Mouse (Mus musculus) hindbrain, embryonic 14.5 days (tissue): ENCODE data around the gene Ugt2b1. TPM values are rescaled to one million over a fixed set of nuclear protein-coding genes. Genes with fewer than 3 reads are reported as not detected.

Source experiments
- ATAC-seq: fragments of 200-750 bp; cut with Nextera tagmentation; 2 replicates; pipeline ENCODE4 v1.8.0; 2017; ENCODE audit warnings: moderate number of reproducible peaks, mild to moderate bottlenecking, moderate TSS enrichment, moderate library complexity; ENCODE audit not compliant: low FRiP score
- DNase-seq: peaks from one replicate; pipeline ENCODE4 v3.0.0-alpha.2; 2015; ENCODE audit warnings: low spot score
- H3K27ac ChIP-seq: fragments of 300-500 bp; sonication (generic); 2 replicates; pipeline ENCODE4 v1.5.1; 2014; ENCODE audit warnings: mild to moderate bottlenecking, moderate library complexity
- H3K27me3 ChIP-seq: fragments of 300-500 bp; sonication (generic); 2 replicates; pipeline ENCODE4 v1.6.1; 2014; ENCODE audit warnings: mild to moderate bottlenecking, low read length, mixed read lengths; ENCODE audit not compliant: control insufficient read depth, insufficient read depth
- H3K36me3 ChIP-seq: fragments of 300-500 bp; sonication (generic); replicated peaks from 2 replicates; pipeline ENCODE4 v1.6.1; 2014; ENCODE audit not compliant: control insufficient read depth, insufficient read depth
- H3K4me1 ChIP-seq: fragments of 300-500 bp; sonication (generic); replicated peaks from 2 replicates; pipeline ENCODE4 v1.6.1; 2014; ENCODE audit warnings: antibody characterized with exemption, low read length, mixed read lengths; ENCODE audit not compliant: control insufficient read depth, insufficient read depth
- H3K4me2 ChIP-seq: fragments of 300-500 bp; sonication (generic); replicated peaks from 2 replicates; pipeline ENCODE4 v1.6.1; 2014; ENCODE audit warnings: mild to moderate bottlenecking, moderate library complexity
- H3K4me3 ChIP-seq: fragments of 300-500 bp; sonication (generic); replicated peaks from 2 replicates; pipeline ENCODE4 v1.5.1; 2014; ENCODE audit warnings: mild to moderate bottlenecking, low read length
- H3K9ac ChIP-seq: fragments of 300-500 bp; sonication (generic); 2 replicates; pipeline ENCODE4 v1.6.1; 2014
- H3K9me3 ChIP-seq: fragments of 300-500 bp; sonication (generic); 2 replicates; pipeline ENCODE4 v1.6.1; 2016; ENCODE audit warnings: low read length; ENCODE audit not compliant: control insufficient read depth
- WGBS: fragments of 180-500 bp; shearing (Covaris S2); extraction: QIAGEN DNeasy Blood & Tissue Kit; methylation state at CpG from one replicate; pipeline ENCODE4 v1.1.7; 2014; 5-methylcytosine and 5-hydroxymethylcytosine counted together
- polyA plus RNA-seq: library from polyadenylated mRNA; unstranded; fragments of >200 nt; fragmentation: Nextera tagmentation; extraction: Ambion mirVana; gene quantifications from 2 replicates; pipeline ENCODE4 v1.2.1, GENCODE M21; 2014

Ugt2b1 gene
- polyA plus RNA-seq, 1 experiment from 2014 or later: not detected

- Histone ChIP-seq H3K4me1 (no peaks in the 10 kb centered on the region), H3K27me3 (no peaks in the 10 kb centered on the region), H3K9ac (no peak within 1 kb of the TSS), H3K36me3 (no peaks in the 10 kb centered on the region), H3K27ac (no peak within 1 kb of the TSS), H3K9me3 (no peaks in the 10 kb centered on the region), H3K4me3 (no peak within 1 kb of the TSS), H3K4me2 (no peak within 1 kb of the TSS)
- ATAC-seq (no peak), DNase-seq (no peak)
- 73% methylated on average over 1 of the region's 1 CpGs for WGBS
Observed at GRCm38 (mm10) chr5:86906758-86907157, 19.6 kb downstream of the Ugt2b1 start, which contains the start of gene Ugt2b34. TSS of gene Ugt2b34 (minus strand) at chr5:86906937.

- DNase-seq: no peak
Observed at GRCm38 (mm10) chr5:86889933-86890332, 36.4 kb downstream of the Ugt2b1 start.

GRCm38 (mm10) chr5:86888420-86888819 is 37.9 kb downstream of the Ugt2b1 start:
- ATAC-seq (no peak), DNase-seq (no peak)
- H3K4me1 ChIP-seq: no peaks in the 10 kb centered on the region
- no peak overlapping the region for H3K9ac ChIP-seq
- no peaks in the 10 kb centered on the region for H3K9me3 ChIP-seq
- H3K4me2 ChIP-seq: no peak overlapping the region
- no peak overlapping the region for H3K27ac ChIP-seq
- 86% methylated on average over 1 of the region's 1 CpGs for WGBS
- H3K36me3 ChIP-seq: no peaks in the 10 kb centered on the region
- H3K4me3 ChIP-seq: no peak overlapping the region
- H3K27me3 ChIP-seq: no peaks in the 10 kb centered on the region

More at GRCm38 (mm10) chr5:86889933-86890332, 36.4 kb downstream of the Ugt2b1 start:
- Histone ChIP-seq H3K36me3 (no peaks in the 10 kb centered on the region), H3K4me2 (no peak overlapping the region), H3K9ac (no peak overlapping the region), H3K27me3 (no peaks in the 10 kb centered on the region), H3K9me3 (peaks cover 7% of the 10 kb centered on the region; the same call in 1 of the 2 replicates), H3K4me3 (no peak overlapping the region), H3K27ac (no peak overlapping the region), H3K4me1 (no peaks in the 10 kb centered on the region)
- ATAC-seq: no peak
- 97% methylated on average over 1 of the region's 1 CpGs for WGBS

- Histone ChIP-seq H3K9me3 (peaks cover 3% of the 10 kb centered on the region; the same call in 1 of the 2 replicates), H3K9ac (no peak overlapping the region), H3K27ac (no peak overlapping the region), H3K4me1 (no peaks in the 10 kb centered on the region), H3K36me3 (no peaks in the 10 kb centered on the region), H3K4me3 (no peak overlapping the region), H3K27me3 (no peaks in the 10 kb centered on the region), H3K4me2 (no peak overlapping the region)
- ATAC-seq (no peak), DNase-seq (no peak)
- WGBS: 90% methylated on average over 1 of the region's 1 CpGs
Observed at GRCm38 (mm10) chr5:86887081-86887480, 39.2 kb downstream of the Ugt2b1 start.

- Histone ChIP-seq H3K36me3 (no peaks in the 10 kb centered on the region), H3K4me3 (no peak overlapping the region), H3K9ac (no peak overlapping the region), H3K4me2 (no peak overlapping the region), H3K9me3 (peaks cover 3% of the 10 kb centered on the region; the same call in 1 of the 2 replicates), H3K27ac (no peak overlapping the region), H3K4me1 (no peaks in the 10 kb centered on the region), H3K27me3 (no peaks in the 10 kb centered on the region)
- WGBS: 54% methylated on average over 3 of the region's 3 CpGs
- DNase-seq: peak; percentile 63
- ATAC-seq: no peak
Observed at GRCm38 (mm10) chr5:86886620-86887019, 39.7 kb downstream of the Ugt2b1 start.

GRCm38 (mm10) chr5:86871877-86872276 is 54.5 kb downstream of the Ugt2b1 start:
- H3K27ac ChIP-seq: no peak overlapping the region
- no peaks in the 10 kb centered on the region for H3K4me1 ChIP-seq
- no peaks in the 10 kb centered on the region for H3K27me3 ChIP-seq
- ATAC-seq: no peak
- no peak overlapping the region for H3K4me2 ChIP-seq
- no peaks in the 10 kb centered on the region for H3K36me3 ChIP-seq
- H3K4me3 ChIP-seq: no peak overlapping the region
- H3K9me3 ChIP-seq: no peaks in the 10 kb centered on the region
- no peak overlapping the region for H3K9ac ChIP-seq
- no peak for DNase-seq
- 73% methylated on average over 1 of the region's 1 CpGs for WGBS

Other genes with a start within 250 kb of the Ugt2b1 start
- 0.05 TPM in 1 of 2 replicates, not detected in the other for gene Tmprss11e, start 180.7 kb downstream of the Ugt2b1 start, polyA plus RNA-seq
- gene Ythdc1, start 122.3 kb downstream of the Ugt2b1 start, polyA plus RNA-seq: 40.1 and 40.2 TPM in 2 replicates
- not detected in 2 replicates for gene Ugt2b34, start 19.6 kb downstream of the Ugt2b1 start, polyA plus RNA-seq
- not detected in 2 replicates for gene Ugt2b35, start 74.3 kb upstream of the Ugt2b1 start, polyA plus RNA-seq
- 0.18 TPM in 1 of 2 replicates, not detected in the other for gene Ugt2b36, start 166.0 kb upstream of the Ugt2b1 start, polyA plus RNA-seq
- not detected in 2 replicates for gene Ugt2b5, start 213.8 kb upstream of the Ugt2b1 start, polyA plus RNA-seq